Mouse (Mus musculus): ENCODE measurements around the gene Slc5a11. TPM values are rescaled to one million over a fixed set of nuclear protein-coding genes. Genes with fewer than 3 reads are reported as not detected.

Gene Slc5a11
- polyA plus RNA-seq, 1 experiment from 2014 or later: 3.1 TPM

- Histone ChIP-seq H3K4me2 (ENCODE audit: low read depth, low read length) (no peak overlapping the region), H3K27me3 (ENCODE audit: control insufficient read depth, insufficient read depth, low read length) (no peaks in the 10 kb centered on the region), H3K9me3 (replicated peaks; ENCODE audit: control insufficient read depth, low read length) (no peaks in the 10 kb centered on the region), H3K4me3 (replicated peaks; ENCODE audit: low read length) (no peak overlapping the region), H3K4me1 (ENCODE audit: control insufficient read depth, insufficient read depth, low read length) (no peaks in the 10 kb centered on the region), H3K36me3 (ENCODE audit: control insufficient read depth, insufficient read depth, low read length) (no peaks in the 10 kb centered on the region), H3K9ac (ENCODE audit: low read length) (no peak overlapping the region), H3K27ac (ENCODE audit: low read length) (no peak overlapping the region)
- ATAC-seq (ENCODE audit: insufficient read depth, low FRiP score): no peak
- WGBS: 31% methylated on average over 14 of the region's 14 CpGs
These were observed 9.3 kb upstream of the Slc5a11 start for GRCm38 (mm10) chr7:123205261-123205660.

GRCm38 (mm10) chr7:123207561-123207960 is 7.0 kb upstream of the Slc5a11 start:
- H3K9me3 ChIP-seq (replicated peaks; ENCODE audit: control insufficient read depth, low read length): no peaks in the 10 kb centered on the region
- H3K4me3 ChIP-seq (replicated peaks; ENCODE audit: low read length): no peak overlapping the region
- no peak overlapping the region for H3K27ac ChIP-seq (ENCODE audit: low read length)
- no peak for ATAC-seq (ENCODE audit: insufficient read depth, low FRiP score)
- no peak overlapping the region for H3K4me2 ChIP-seq (ENCODE audit: low read depth, low read length)
- 60% methylated on average over 6 of the region's 6 CpGs for WGBS
- no peaks in the 10 kb centered on the region for H3K36me3 ChIP-seq (ENCODE audit: control insufficient read depth, insufficient read depth, low read length)
- H3K27me3 ChIP-seq (ENCODE audit: control insufficient read depth, insufficient read depth, low read length): no peaks in the 10 kb centered on the region
- no peak overlapping the region for H3K9ac ChIP-seq (ENCODE audit: low read length)
- H3K4me1 ChIP-seq (ENCODE audit: control insufficient read depth, insufficient read depth, low read length): no peaks in the 10 kb centered on the region

DNA sequence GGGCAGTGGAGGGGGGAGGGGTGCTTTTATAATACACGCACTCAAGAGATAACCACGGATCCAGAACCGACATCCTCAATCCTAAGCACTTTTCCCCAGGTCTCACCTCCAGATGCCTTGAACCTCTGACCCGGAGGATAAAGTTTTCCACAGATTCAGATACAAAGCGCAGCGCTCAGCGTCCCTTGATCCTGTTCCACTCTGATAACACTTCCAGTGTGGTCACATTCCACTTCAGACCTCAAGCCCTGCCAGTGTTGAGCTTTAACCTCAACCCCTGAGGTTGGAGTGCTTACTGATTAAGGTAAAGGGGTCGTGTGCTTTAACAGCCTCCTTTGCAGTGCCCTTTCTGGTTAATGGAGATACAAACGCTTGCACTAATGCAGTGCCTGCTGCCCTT is 4.7 kb upstream of the Slc5a11 start:
- H3K27ac ChIP-seq (ENCODE audit: low read length): no peak overlapping the region
- no peak overlapping the region for H3K4me3 ChIP-seq (replicated peaks; ENCODE audit: low read length)
- no peaks in the 10 kb centered on the region for H3K27me3 ChIP-seq (ENCODE audit: control insufficient read depth, insufficient read depth, low read length)
- ATAC-seq (ENCODE audit: insufficient read depth, low FRiP score): no peak
- H3K9ac ChIP-seq (ENCODE audit: low read length): no peak overlapping the region
- WGBS: 30% methylated on average over 9 of the region's 9 CpGs
- H3K9me3 ChIP-seq (replicated peaks; ENCODE audit: control insufficient read depth, low read length): no peaks in the 10 kb centered on the region
- H3K4me1 ChIP-seq (ENCODE audit: control insufficient read depth, insufficient read depth, low read length): peaks cover 4% of the 10 kb centered on the region; the same call in 1 of the 2 replicates
- no peak overlapping the region for H3K4me2 ChIP-seq (ENCODE audit: low read depth, low read length)
- no peaks in the 10 kb centered on the region for H3K36me3 ChIP-seq (ENCODE audit: control insufficient read depth, insufficient read depth, low read length)

DNA sequence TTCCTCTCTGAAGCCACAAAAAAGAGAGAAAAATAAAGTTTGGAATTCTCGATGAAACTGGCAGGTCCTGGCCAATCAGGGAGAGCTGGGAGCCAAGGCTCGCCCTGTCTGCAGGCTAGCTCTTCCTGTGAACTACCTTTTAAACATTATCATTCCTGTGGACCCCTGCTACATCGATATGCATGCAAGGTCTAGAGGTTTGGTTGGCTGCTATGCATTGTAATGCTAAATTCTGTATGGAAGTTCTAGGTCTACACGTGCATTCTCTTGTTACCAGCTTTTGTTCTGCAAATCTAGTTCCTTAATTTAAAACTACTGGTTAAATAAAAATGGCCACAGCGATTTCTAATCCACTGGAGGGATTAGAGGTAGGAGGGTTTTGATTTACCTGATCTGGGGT is 3.1 kb upstream of the Slc5a11 start:
- ATAC-seq (ENCODE audit: insufficient read depth, low FRiP score): no peak
- Histone ChIP-seq H3K36me3 (ENCODE audit: control insufficient read depth, insufficient read depth, low read length) (no peaks in the 10 kb centered on the region), H3K27ac (ENCODE audit: low read length) (no peak overlapping the region), H3K9ac (ENCODE audit: low read length) (no peak overlapping the region), H3K27me3 (ENCODE audit: control insufficient read depth, insufficient read depth, low read length) (no peaks in the 10 kb centered on the region), H3K4me2 (ENCODE audit: low read depth, low read length) (no peak overlapping the region), H3K4me1 (ENCODE audit: control insufficient read depth, insufficient read depth, low read length) (peaks cover 4% of the 10 kb centered on the region; the same call in 1 of the 2 replicates), H3K9me3 (replicated peaks; ENCODE audit: control insufficient read depth, low read length) (no peaks in the 10 kb centered on the region), H3K4me3 (replicated peaks; ENCODE audit: low read length) (no peak overlapping the region)
- WGBS: 60% methylated on average over 5 of the region's 5 CpGs

DNA sequence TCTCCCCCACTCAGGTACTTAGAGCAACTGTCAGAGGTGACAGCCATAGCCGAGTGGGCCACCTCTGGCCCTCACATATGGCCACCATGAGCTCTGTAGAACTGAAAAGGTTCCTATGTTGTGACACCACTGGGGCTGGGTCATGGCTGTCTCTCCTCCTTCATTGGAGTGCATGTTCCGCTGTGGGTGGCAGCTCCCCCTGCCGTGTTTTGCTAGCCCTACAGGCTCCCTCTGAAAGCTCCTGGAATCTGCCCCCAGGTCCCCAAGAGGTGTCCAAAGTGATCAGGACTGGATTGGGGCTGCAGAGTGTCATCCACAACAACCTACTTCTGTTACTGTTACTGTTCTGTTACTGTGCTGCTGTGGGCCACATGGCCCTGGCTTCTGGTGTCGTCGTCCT is 2.3 kb upstream of the Slc5a11 start:
- H3K4me2 ChIP-seq (ENCODE audit: low read depth, low read length): no peak overlapping the region
- H3K4me1 ChIP-seq (ENCODE audit: control insufficient read depth, insufficient read depth, low read length): peaks cover 4% of the 10 kb centered on the region; the same call in 1 of the 2 replicates
- no peak overlapping the region for H3K9ac ChIP-seq (ENCODE audit: low read length)
- no peaks in the 10 kb centered on the region for H3K9me3 ChIP-seq (replicated peaks; ENCODE audit: control insufficient read depth, low read length)
- WGBS: 83% methylated on average over 5 of the region's 5 CpGs
- no peak overlapping the region for H3K4me3 ChIP-seq (replicated peaks; ENCODE audit: low read length)
- H3K27ac ChIP-seq (ENCODE audit: low read length): no peak overlapping the region
- no peaks in the 10 kb centered on the region for H3K36me3 ChIP-seq (ENCODE audit: control insufficient read depth, insufficient read depth, low read length)
- ATAC-seq (ENCODE audit: insufficient read depth, low FRiP score): no peak
- no peaks in the 10 kb centered on the region for H3K27me3 ChIP-seq (ENCODE audit: control insufficient read depth, insufficient read depth, low read length)

DNA sequence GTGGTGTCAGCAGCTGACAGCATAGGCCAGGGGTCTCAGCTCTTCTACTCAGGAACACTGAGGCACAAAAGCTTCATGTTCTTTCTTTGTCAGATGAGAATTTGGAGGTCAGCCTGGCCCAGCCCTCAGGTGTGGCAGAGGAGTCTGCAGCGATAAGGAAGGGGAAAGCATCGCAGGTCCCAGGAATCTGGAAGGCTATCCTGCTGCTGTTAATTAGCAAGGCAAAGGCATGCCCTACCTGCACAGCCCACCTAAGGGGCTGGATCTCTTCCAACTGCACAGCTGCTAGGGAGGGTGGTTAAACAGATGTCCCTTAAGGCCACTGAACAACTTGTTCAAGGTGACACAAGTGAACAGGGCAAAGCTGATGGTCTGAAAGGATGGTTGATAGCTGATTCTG is 558 bp downstream of the Slc5a11 start:
- Histone ChIP-seq H3K36me3 (ENCODE audit: control insufficient read depth, insufficient read depth, low read length) (no peaks in the 10 kb centered on the region), H3K27ac (ENCODE audit: low read length) (no peak overlapping the region), H3K9ac (ENCODE audit: low read length) (no peak overlapping the region), H3K9me3 (replicated peaks; ENCODE audit: control insufficient read depth, low read length) (no peaks in the 10 kb centered on the region), H3K27me3 (ENCODE audit: control insufficient read depth, insufficient read depth, low read length) (no peaks in the 10 kb centered on the region), H3K4me3 (replicated peaks; ENCODE audit: low read length) (no peak overlapping the region), H3K4me1 (ENCODE audit: control insufficient read depth, insufficient read depth, low read length) (peaks cover 4% of the 10 kb centered on the region; the same call in 1 of the 2 replicates), H3K4me2 (ENCODE audit: low read depth, low read length) (no peak overlapping the region)
- WGBS: 64% methylated on average over 2 of the region's 2 CpGs
- ATAC-seq (ENCODE audit: insufficient read depth, low FRiP score): no peak; the same call in 1 of the 2 replicates

- Histone ChIP-seq H3K27me3 (ENCODE audit: control insufficient read depth, insufficient read depth, low read length) (no peaks in the 10 kb centered on the region), H3K9me3 (replicated peaks; ENCODE audit: control insufficient read depth, low read length) (no peaks in the 10 kb centered on the region), H3K36me3 (ENCODE audit: control insufficient read depth, insufficient read depth, low read length) (no peaks in the 10 kb centered on the region), H3K4me1 (ENCODE audit: control insufficient read depth, insufficient read depth, low read length) (peaks cover 4% of the 10 kb centered on the region; the same call in 1 of the 2 replicates), H3K4me2 (ENCODE audit: low read depth, low read length) (no peak overlapping the region), H3K9ac (ENCODE audit: low read length) (no peak overlapping the region), H3K4me3 (replicated peaks; ENCODE audit: low read length) (no peak overlapping the region), H3K27ac (ENCODE audit: low read length) (no peak overlapping the region)
- no peak for ATAC-seq (ENCODE audit: insufficient read depth, low FRiP score)
- WGBS: 65% methylated on average over 7 of the region's 7 CpGs
These were observed 3.1 kb downstream of the Slc5a11 start for GRCm38 (mm10) chr7:123217448-123218354.

- Histone ChIP-seq H3K27me3 (ENCODE audit: control insufficient read depth, insufficient read depth, low read length) (no peaks in the 10 kb centered on the region), H3K27ac (ENCODE audit: low read length) (no peak overlapping the region), H3K9me3 (replicated peaks; ENCODE audit: control insufficient read depth, low read length) (no peaks in the 10 kb centered on the region), H3K36me3 (ENCODE audit: control insufficient read depth, insufficient read depth, low read length) (no peaks in the 10 kb centered on the region), H3K9ac (ENCODE audit: low read length) (no peak overlapping the region), H3K4me2 (ENCODE audit: low read depth, low read length) (no peak overlapping the region), H3K4me3 (replicated peaks; ENCODE audit: low read length) (no peak overlapping the region), H3K4me1 (ENCODE audit: control insufficient read depth, insufficient read depth, low read length) (peaks cover 4% of the 10 kb centered on the region; the same call in 1 of the 2 replicates)
- ATAC-seq (ENCODE audit: insufficient read depth, low FRiP score): no peak
- 47% methylated on average over 6 of the region's 6 CpGs for WGBS
These were observed 4.0 kb downstream of the Slc5a11 start for GRCm38 (mm10) chr7:123218620-123219019.

DNA sequence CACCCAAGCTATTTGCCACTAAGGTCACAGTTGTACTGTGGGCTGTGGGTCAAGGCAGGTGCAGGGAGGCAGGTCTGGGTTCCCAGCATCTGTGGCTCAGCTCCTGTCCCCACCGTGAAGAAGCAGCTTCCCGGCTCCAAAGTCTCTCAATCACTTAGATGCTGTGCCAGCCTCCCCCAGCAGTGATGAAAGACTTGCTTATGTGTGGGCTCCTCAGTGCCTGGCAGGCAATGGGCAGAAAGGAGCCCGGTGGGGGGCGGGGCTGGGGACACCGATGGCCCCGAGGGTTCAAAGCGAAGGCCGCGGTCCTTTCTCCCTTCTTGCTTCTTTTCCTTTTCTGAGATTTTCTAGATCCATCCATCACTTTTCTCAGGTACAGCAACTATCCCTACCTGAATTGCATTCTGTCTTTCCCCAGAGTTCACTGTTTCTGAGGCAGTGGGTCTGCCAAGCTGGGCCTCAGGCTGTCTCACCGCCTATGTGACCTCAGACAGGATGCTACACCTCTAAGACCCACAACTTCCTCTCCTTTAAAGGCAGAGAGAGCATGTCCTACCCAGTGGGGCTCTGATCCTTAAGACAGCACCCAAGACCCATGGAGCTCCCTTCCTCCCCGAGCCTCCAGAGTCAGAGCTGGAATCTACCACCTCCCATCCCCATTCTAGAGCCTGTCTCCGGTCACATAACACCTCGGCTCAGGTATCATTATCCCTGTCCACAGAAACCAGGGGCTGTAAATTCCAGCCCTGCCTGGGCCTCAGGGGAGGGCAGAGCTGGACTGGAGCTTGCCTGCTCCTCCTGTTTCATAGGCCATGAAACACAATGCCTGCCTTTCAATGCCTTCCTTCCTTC is 5.4 kb downstream of the Slc5a11 start:
- no peak overlapping the region for H3K4me2 ChIP-seq (ENCODE audit: low read depth, low read length)
- H3K36me3 ChIP-seq (ENCODE audit: control insufficient read depth, insufficient read depth, low read length): no peaks in the 10 kb centered on the region
- H3K27ac ChIP-seq (ENCODE audit: low read length): no peak overlapping the region
- 72% methylated on average over 13 of the region's 13 CpGs for WGBS
- H3K27me3 ChIP-seq (ENCODE audit: control insufficient read depth, insufficient read depth, low read length): no peaks in the 10 kb centered on the region
- no peak for ATAC-seq (ENCODE audit: insufficient read depth, low FRiP score)
- no peak overlapping the region for H3K9ac ChIP-seq (ENCODE audit: low read length)
- no peaks in the 10 kb centered on the region for H3K4me1 ChIP-seq (ENCODE audit: control insufficient read depth, insufficient read depth, low read length)
- H3K9me3 ChIP-seq (replicated peaks; ENCODE audit: control insufficient read depth, low read length): no peaks in the 10 kb centered on the region
- no peak overlapping the region for H3K4me3 ChIP-seq (replicated peaks; ENCODE audit: low read length)

Measured in stomach, embryonic 16.5 days (tissue).